Mouse (Mus musculus): ENCODE data around the gene Gpr157. TPM values are rescaled to one million over a fixed set of nuclear protein-coding genes. Genes with fewer than 3 reads are reported as not detected.

Gene Gpr157
- polyA plus RNA-seq, 2 experiments from 2014 or later: 0.15 to 0.30 TPM

DNA sequence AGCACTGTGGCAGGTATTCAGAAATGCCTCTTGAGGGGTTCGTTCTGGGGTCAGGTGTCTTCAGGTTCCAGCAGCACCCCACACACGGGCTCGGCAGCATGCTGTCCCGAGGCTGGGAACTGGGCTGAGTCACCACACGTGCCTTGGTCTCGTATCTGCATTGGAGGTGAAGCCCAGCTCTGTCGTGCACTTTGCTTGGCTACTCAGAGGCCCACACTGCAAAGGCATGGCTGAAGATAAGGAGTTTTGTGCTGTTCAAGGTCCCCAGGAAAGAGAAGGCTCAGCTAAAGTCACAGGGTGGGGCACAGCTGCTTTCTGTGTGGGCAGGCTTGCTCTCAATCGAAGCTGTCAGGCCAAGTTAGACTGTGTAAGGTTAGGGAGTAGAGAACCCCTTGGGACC is 65.3 kb downstream of the Gpr157 start:
- ATAC-seq: no peak

- ATAC-seq: no peak
Measured at GRCm38 (mm10) chr4:150155301-150155700, 68.1 kb downstream of the Gpr157 start.

Other genes with a start within 250 kb of the Gpr157 start
- 1 to 10 TPM; 4.5 to 7.9 TPM for gene Spsb1, start 132.3 kb upstream of the Gpr157 start, polyA plus RNA-seq (2017; shearing (Covaris generic))
- gene H6pd, start 78.3 kb upstream of the Gpr157 start, polyA plus RNA-seq (2017; shearing (Covaris generic)): 1 to 10 TPM; 4.1 to 4.4 TPM
- gene Slc2a5, start 31.9 kb downstream of the Gpr157 start, polyA plus RNA-seq (2017; shearing (Covaris generic)): not detected
- gene Slc2a7, start 61.6 kb downstream of the Gpr157 start, polyA plus RNA-seq (2017; shearing (Covaris generic)): not detected
- gene Car6, start 114.0 kb downstream of the Gpr157 start, polyA plus RNA-seq (2017; shearing (Covaris generic)): not detected
- 1,000 to 10,000 TPM in 1 of 2 experiments, 100 to 1,000 TPM in 1; 733 to 1,178 TPM for gene Eno1, start 149.4 kb downstream of the Gpr157 start, polyA plus RNA-seq (2017; shearing (Covaris generic))
- gene Rere, start 194.3 kb downstream of the Gpr157 start, polyA plus RNA-seq (2017; shearing (Covaris generic)): 10 to 100 TPM; 24.7 to 28.4 TPM